Mouse (Mus musculus) erythroblast, embryonic 14.5 days (primary cell): ENCODE measurements around the gene Bbs12.

ENCODE experiments used
- GATA1 ChIP-seq: IDR thresholded peaks from 2 replicates; pipeline ENCODE4 v1.6.1; 2012; ENCODE audit warnings: low read length, inconsistent platforms, mixed read lengths
- TAL1 ChIP-seq: IDR thresholded peaks from 3 replicates; pipeline ENCODE4 v1.6.1; 2012; ENCODE audit warnings: low read length, inconsistent platforms, mixed read lengths

GRCm38 (mm10) chr3:37331999-37332449, 19.7 kb downstream of the Bbs12 start:
- TF ChIP-seq GATA1 (no peak), TAL1 (0 out of 3 replicates have a peak, but pooled peaks have one; percentile 17)
